Mouse (Mus musculus) cerebellum, adult (tissue): ENCODE results near the gene Arhgdia.

ENCODE experiments used
- ATAC-seq: cut with Nextera tagmentation; 2 replicates; pipeline ENCODE4 v1.9.2; 2017; ENCODE audit warnings: mild to moderate bottlenecking, moderate library complexity, mixed read lengths; ENCODE audit not compliant: insufficient number of reproducible peaks, low FRiP score, low TSS enrichment

Arhgdia gene

GRCm38 (mm10) chr11:120580190-120580589, 1.2 kb downstream of the Arhgdia start:
- ATAC-seq = no peak

GRCm38 (mm10) chr11:120579316-120580107, 1.9 kb downstream of the Arhgdia start:
- ATAC-seq = no peak

DNA sequence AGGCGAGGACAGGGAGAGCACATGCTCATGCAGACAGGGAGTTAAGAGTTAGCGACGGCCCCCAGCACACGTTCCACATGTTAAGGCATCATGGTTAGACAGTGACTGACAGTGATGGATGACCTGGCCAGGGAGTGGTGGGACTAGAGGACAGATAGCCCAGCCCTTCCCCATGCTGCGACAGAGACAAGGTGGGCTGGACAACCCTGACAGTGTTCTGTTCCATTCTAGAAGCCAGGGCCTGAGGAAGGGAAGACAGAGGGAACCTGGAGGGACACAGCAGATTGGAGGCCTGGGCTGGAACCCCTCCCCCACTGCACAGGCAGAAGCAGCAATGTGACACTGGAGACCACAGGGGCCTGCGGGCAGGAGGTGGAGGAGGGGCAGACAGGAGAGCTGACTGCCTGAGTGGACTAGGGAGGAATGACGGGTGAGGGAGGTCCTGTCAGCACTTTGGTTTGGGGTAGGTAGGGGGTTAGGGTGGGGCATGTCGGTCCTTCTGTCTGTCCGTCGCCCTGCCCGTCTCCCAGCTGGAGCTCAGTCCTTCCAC, 2.7 kb downstream of the Arhgdia start:
- ATAC-seq = no peak

GRCm38 (mm10) chr11:120578024-120578693, 3.3 kb downstream of the Arhgdia start:
- no peak for ATAC-seq

- ATAC-seq = no peak
Measured at GRCm38 (mm10) chr11:120577211-120578023, 4.0 kb downstream of the Arhgdia start.

- no peak for ATAC-seq
Measured at GRCm38 (mm10) chr11:120576365-120576981, 5.0 kb downstream of the Arhgdia start.

GRCm38 (mm10) chr11:120575940-120576339, 5.5 kb downstream of the Arhgdia start:
- ATAC-seq = no peak

- no peak for ATAC-seq
Measured at GRCm38 (mm10) chr11:120575046-120575445, 6.4 kb downstream of the Arhgdia start.

GRCm38 (mm10) chr11:120574278-120574600, 7.2 kb downstream of the Arhgdia start:
- no peak for ATAC-seq

GRCm38 (mm10) chr11:120573585-120574277, 7.7 kb downstream of the Arhgdia start:
- no peak for ATAC-seq

DNA sequence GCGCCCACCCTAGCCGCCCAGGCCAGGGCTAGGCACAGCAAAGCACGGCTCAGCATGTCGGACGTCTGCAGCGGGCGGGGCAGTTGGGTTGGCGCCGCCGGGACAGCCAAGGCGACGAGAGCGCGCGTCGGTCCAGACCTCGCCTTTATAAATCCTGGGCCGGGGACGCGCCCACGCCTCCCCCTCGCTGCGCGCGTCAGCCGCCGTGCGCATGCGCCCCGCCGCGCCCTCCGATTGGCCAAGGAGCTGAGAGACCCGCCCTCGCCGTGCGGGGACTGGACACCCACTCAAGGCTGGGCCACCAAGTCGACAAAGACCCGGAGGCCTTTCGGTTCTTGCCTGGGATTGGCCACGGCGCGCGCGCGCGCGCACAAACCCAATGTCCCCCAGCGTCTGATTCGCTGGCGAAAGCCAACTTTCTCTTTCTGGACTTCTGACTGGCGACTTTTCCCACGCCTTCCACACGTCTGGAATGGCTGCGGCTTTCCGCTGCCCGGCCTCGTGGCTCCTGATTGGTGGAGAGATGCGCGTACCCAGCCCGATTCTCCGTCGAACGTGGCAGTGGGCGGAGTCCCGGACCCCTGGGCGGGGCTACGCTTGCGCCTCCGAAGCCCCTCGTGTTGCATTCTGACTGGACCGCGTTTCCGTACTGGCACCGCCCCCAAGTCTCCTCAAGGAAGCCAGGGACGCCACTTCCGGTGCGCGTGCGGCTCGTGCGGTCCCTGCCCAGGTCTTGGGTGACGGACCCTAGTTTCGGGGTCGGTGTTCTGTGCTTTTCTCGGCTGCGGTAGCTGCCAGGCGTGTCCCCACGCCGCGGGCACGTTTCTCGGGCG, 8.5 kb downstream of the Arhgdia start, which contains the start of gene P4hb:
TSS of gene P4hb (minus strand) at position 502 of the 833 bp plus-strand sequence.
- ATAC-seq = peak; percentile 98

GRCm38 (mm10) chr11:120572417-120572751, 9.0 kb downstream of the Arhgdia start:
- no peak; the same call in 1 of the 2 replicates for ATAC-seq

DNA sequence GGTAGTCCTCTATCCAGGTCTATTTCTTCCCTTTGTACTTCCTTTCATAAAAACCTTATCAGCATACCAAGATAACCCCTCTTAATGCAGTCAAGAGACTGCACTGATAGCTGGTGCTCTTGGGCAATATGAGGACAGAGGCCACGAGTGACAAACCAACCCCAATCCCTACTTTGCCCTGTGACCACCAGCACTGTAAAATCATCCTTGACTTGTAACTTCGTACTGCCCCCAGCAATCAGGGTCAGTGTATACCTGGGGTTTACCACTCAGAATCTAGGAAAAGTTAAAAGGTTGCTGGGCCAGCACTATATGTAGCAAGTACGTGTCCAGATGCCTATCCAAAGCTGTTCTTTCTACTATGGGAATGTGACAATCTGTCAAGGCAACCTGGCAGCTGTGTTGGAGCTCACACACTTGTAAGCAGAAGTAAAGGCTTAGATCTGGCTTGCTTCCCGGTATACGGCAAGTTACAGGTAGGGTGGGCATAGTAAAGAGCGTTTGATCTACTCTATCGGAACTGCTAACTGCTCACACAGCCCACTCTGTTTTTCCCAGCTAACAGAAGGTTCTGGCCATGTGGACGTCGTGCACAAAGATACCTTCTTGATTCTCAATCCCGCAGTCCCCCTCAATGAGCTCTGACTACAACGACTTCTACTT, 9.5 kb downstream of the Arhgdia start:
- ATAC-seq = no peak

GRCm38 (mm10) chr11:120571122-120571521, 10.3 kb downstream of the Arhgdia start:
- ATAC-seq = no peak

GRCm38 (mm10) chr11:120568324-120568723, 13.1 kb downstream of the Arhgdia start:
- no peak for ATAC-seq

DNA sequence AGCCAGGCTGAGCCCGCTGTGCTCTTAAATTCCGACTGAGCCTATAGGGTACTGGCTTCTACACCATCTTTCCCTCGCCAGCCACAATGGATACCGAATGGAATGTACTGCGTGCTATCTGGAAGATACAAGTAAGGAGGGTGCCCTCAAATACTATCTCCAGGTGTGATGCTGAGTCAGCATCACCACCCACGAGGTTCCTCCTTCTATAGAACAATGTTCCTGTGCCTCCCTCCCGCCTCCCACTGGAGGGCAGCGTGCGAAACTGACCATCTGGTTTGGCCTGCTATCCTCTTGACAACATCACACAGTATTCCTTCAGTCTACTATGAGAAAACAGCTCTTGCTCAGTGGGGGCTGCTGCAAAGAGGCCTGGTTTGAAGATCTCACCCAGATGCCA, 16.3 kb downstream of the Arhgdia start:
- no peak for ATAC-seq

GRCm38 (mm10) chr11:120562949-120563348, 18.5 kb downstream of the Arhgdia start:
- ATAC-seq = no peak

GRCm38 (mm10) chr11:120560952-120561728, 20.3 kb downstream of the Arhgdia start:
- no peak for ATAC-seq
